ENCODE assay signal across 9 mouse cellular contexts in the genomic region with DNA sequence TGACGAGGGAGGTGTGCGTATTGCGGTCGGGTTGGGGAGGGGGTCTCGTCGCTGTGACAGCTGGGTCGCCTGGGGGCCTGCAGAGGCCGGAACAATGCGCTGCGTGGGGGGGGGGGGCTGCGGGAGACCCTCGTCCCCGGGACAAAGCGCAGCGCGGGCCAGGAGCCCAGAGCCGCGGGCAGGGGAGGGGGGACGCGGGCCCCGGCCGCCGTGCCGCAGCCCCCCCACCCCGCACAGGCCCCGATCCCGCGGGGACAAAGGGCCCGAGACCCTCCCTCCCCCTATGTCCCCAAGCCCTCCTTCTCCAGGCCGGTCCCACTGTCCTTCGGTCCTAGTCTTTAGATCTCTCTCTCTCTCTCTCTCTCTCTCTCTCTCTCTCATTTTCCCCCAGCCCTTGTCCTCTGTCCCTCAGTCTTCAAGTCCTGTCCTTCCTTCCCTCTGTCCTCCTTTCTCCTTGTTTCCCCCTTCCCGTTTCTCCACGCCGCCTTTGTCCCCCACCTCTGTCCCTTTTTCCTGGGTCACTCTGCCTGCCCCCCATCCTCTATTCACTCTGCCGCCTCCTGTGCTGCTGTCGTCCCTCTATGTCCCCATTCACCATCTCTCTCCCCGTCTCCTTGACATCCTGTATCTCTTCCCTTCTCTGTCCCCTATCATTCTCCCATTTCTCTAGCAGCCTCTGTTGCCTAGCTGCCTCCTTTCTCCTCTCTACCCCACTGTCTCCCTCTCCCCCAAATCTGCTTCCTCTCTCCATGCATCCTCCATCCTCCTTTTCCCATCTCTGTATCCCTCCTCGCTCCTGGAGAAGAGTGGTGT. TPM values are rescaled to one million over a fixed set of nuclear protein-coding genes. Genes with fewer than 3 reads are reported as not detected.
A peak's percentile ranks its signal among the peaks of the same experiment; 100 is the strongest.
DNase-seq lines count a peak whose midpoint lies in the region; ATAC-seq and TF ChIP-seq lines count a peak whose summit lies in the region.
"Had no signal": no experiment of that assay in that cellular context is flagged by ENCODE, and none has a peak within 500 bp of the region (broad histone marks: within the 10 kb centered on the region; RNA-seq: fewer than 3 reads in every experiment).

No protein-coding gene starts in this region.

- H3K4me2 ChIP-seq in heart, embryonic 13.5 days: peak overlapping the region; percentile 86
- H3K4me2 ChIP-seq in midbrain, embryonic 11.5 days: peak overlapping the region; percentile 95

- ATAC-seq in heart, embryonic 13.5 days (ENCODE audit: extremely low read depth, insufficient number of reproducible peaks, low FRiP score, low TSS enrichment): peak; percentile 21
- ATAC-seq in G1E (ENCODE audit: extremely low read depth, insufficient number of reproducible peaks, low FRiP score, poor library complexity, severe bottlenecking): no peak
- ATAC-seq in midbrain, embryonic 11.5 days (ENCODE audit: low FRiP score): peak; percentile 54; the same call in 1 of the 2 replicates

- H3K27me3 ChIP-seq in heart, embryonic 13.5 days (replicated peaks): peaks cover 82% of the 10 kb centered on the region
- peaks cover 75% of the 10 kb centered on the region for H3K27me3 ChIP-seq in G1E (ENCODE audit: insufficient read depth, low read length)
- peaks cover 54% of the 10 kb centered on the region for H3K27me3 ChIP-seq in hindbrain, embryonic 10.5 days (ENCODE audit: insufficient read depth, poor library complexity, severe bottlenecking)
- peaks cover 7% of the 10 kb centered on the region for H3K27me3 ChIP-seq in midbrain, embryonic 11.5 days (ENCODE audit: control insufficient read depth, insufficient read depth, low read length)

- DNase-seq in heart, postnatal 14 days: no peak
- no peak for DNase-seq in G1E (ENCODE audit: low spot score)
- DNase-seq in hindbrain, embryonic 10.5 days (ENCODE audit: low spot score): peak; percentile 22
- DNase-seq in midbrain, embryonic 11.5 days (ENCODE audit: low spot score, missing footprints): peak; percentile 90
- DNase-seq in frontal cortex, postnatal 14 days (ENCODE audit: low spot score in 2 of 2): no peak
- no peak for DNase-seq in layer of hippocampus, adult 9-11 months
- DNase-seq in adrenal gland, postnatal 25 days: no peak

- peaks cover 15% of the 10 kb centered on the region for H3K4me1 ChIP-seq in heart, embryonic 13.5 days
- H3K4me1 ChIP-seq in G1E (ENCODE audit: insufficient read depth, low read depth, low read length): peaks cover 6% of the 10 kb centered on the region
- H3K4me1 ChIP-seq in hindbrain, embryonic 10.5 days (replicated peaks): peaks cover 70% of the 10 kb centered on the region
- peaks cover 29% of the 10 kb centered on the region for H3K4me1 ChIP-seq in midbrain, embryonic 11.5 days (ENCODE audit: control insufficient read depth, insufficient read depth, low read length)

- H3K9me3 ChIP-seq in heart, embryonic 13.5 days: no peaks in the 10 kb centered on the region
- 0 out of 2 replicates have a peak, but pooled peaks cover 6% of the 10 kb centered on the region for H3K9me3 ChIP-seq in G1E (replicated peaks)
- 0 out of 2 replicates have a peak, but pooled peaks cover 2% of the 10 kb centered on the region for H3K9me3 ChIP-seq in hindbrain, embryonic 10.5 days
- no peaks in the 10 kb centered on the region for H3K9me3 ChIP-seq in midbrain, embryonic 11.5 days (ENCODE audit: control insufficient read depth, low read length)

- intact Hi-C loops in heart, postnatal 14 days (cut with DNase I): loop anchor here (5.0 kb wide), 1 partner anchor 40 kb away; no protein-coding TSS in a partner anchor

- H3K4me3 ChIP-seq in heart, embryonic 13.5 days: peak overlapping the region; percentile 65
- H3K4me3 ChIP-seq in G1E (ENCODE audit: low read depth, low read length): peak overlapping the region; percentile 68; the same call in 1 of the 2 replicates
- peak overlapping the region; percentile 80 for H3K4me3 ChIP-seq in hindbrain, embryonic 10.5 days
- peak overlapping the region; percentile 84 for H3K4me3 ChIP-seq in midbrain, embryonic 11.5 days (ENCODE audit: low read depth, low read length)

- no peak for TF ChIP-seq CTCF in G1E (IDR thresholded peaks at IDR 0.05; ENCODE audit: low read depth, low read length)

- no peak overlapping the region for H3K27ac ChIP-seq in heart, embryonic 13.5 days (replicated peaks)
- peak overlapping the region; percentile 94 for H3K27ac ChIP-seq in hindbrain, embryonic 10.5 days
- no peak overlapping the region; the same call in 1 of the 2 replicates for H3K27ac ChIP-seq in midbrain, embryonic 11.5 days (ENCODE audit: low read depth, low read length)

- peak overlapping the region; percentile 82 for H3K9ac ChIP-seq in heart, embryonic 13.5 days
- H3K9ac ChIP-seq in midbrain, embryonic 11.5 days (ENCODE audit: low read length): peak overlapping the region; percentile 90

- 5% methylated on average over 14 of the region's 38 CpGs for WGBS in heart, embryonic 13.5 days
- WGBS in hindbrain, embryonic 10.5 days: 3% methylated on average over 15 of the region's 38 CpGs
- WGBS in midbrain, embryonic 11.5 days: 2% methylated on average over 23 of the region's 38 CpGs

- no peaks in the 10 kb centered on the region for H3K36me3 ChIP-seq in heart, embryonic 13.5 days
- H3K36me3 ChIP-seq in G1E (replicated peaks): no peaks in the 10 kb centered on the region
- no peaks in the 10 kb centered on the region for H3K36me3 ChIP-seq in hindbrain, embryonic 10.5 days
- H3K36me3 ChIP-seq in midbrain, embryonic 11.5 days (ENCODE audit: control insufficient read depth, insufficient read depth, low read length): no peaks in the 10 kb centered on the region

RNA-seq across cellular contexts. Expression of gene Cadm4, which starts 0.6 kb away (rescaled TPM):
- 0.60 and 0.80 TPM in 2 replicates for polyA plus RNA-seq in heart, embryonic 13.5 days (2015; fragmentation: Nextera tagmentation; extraction: Ambion mirVana)
- total RNA-seq in heart, postnatal 14 days (2021): 10 to 100 TPM; 14.3 to 14.7 TPM
- total RNA-seq in G1E (2014; fragmentation: Nextera tagmentation) (not detected in 2 replicates), G1E (2017) (0.06 TPM in 1 of 2 replicates, not detected in the other)
- polyA plus RNA-seq in G1E (2012): 0.02 and 0.16 TPM in 2 replicates
- polyA plus RNA-seq in hindbrain, embryonic 10.5 days (2016; fragmentation: Nextera tagmentation; extraction: Ambion mirVana): 12.1 and 38.6 TPM in 2 replicates
- polyA plus RNA-seq in midbrain, embryonic 11.5 days (2014; fragmentation: Nextera tagmentation; extraction: Ambion mirVana): 6.6 and 6.7 TPM in 2 replicates
- 2.4 and 3.8 TPM in 2 replicates for total RNA-seq in adrenal gland, postnatal 25 days (2021)

RNA-seq across cellular contexts. Expression of gene Plaur, which starts 20.1 kb away (rescaled TPM):
- 8.3 and 9.8 TPM in 2 replicates for polyA plus RNA-seq in heart, embryonic 13.5 days (2015; fragmentation: Nextera tagmentation; extraction: Ambion mirVana)
- total RNA-seq in heart, postnatal 14 days (2021): 1 to 10 TPM; 3.5 to 4.0 TPM
- total RNA-seq in G1E (2014; fragmentation: Nextera tagmentation): not detected in 2 replicates
- 0.11 and 0.17 TPM in 2 replicates for total RNA-seq in G1E (2017)
- polyA plus RNA-seq in G1E (2012): 0.11 and 0.17 TPM in 2 replicates
- 0.77 and 1.9 TPM in 2 replicates for polyA plus RNA-seq in hindbrain, embryonic 10.5 days (2016; fragmentation: Nextera tagmentation; extraction: Ambion mirVana)
- polyA plus RNA-seq in midbrain, embryonic 11.5 days (2014; fragmentation: Nextera tagmentation; extraction: Ambion mirVana): 0.86 and 1.4 TPM in 2 replicates
- total RNA-seq in adrenal gland, postnatal 25 days (2021): 5.6 and 7.8 TPM in 2 replicates

RNA-seq across cellular contexts. Expression of gene Zfp428, which starts 24.4 kb away (rescaled TPM):
- polyA plus RNA-seq in heart, embryonic 13.5 days (2015; fragmentation: Nextera tagmentation; extraction: Ambion mirVana): 32.9 and 36.7 TPM in 2 replicates
- total RNA-seq in heart, postnatal 14 days (2021): 10 to 100 TPM; 13.8 to 14.7 TPM
- 1.7 and 2.6 TPM in 2 replicates for total RNA-seq in G1E (2014; fragmentation: Nextera tagmentation)
- total RNA-seq in G1E (2017): 3.8 and 4.4 TPM in 2 replicates
- polyA plus RNA-seq in G1E (2012): 39.9 and 53.3 TPM in 2 replicates
- 109 and 150 TPM in 2 replicates for polyA plus RNA-seq in hindbrain, embryonic 10.5 days (2016; fragmentation: Nextera tagmentation; extraction: Ambion mirVana)
- 83.8 and 83.9 TPM in 2 replicates for polyA plus RNA-seq in midbrain, embryonic 11.5 days (2014; fragmentation: Nextera tagmentation; extraction: Ambion mirVana)
- 6.2 and 7.0 TPM in 2 replicates for total RNA-seq in adrenal gland, postnatal 25 days (2021)

RNA-seq across cellular contexts. Expression of gene AC161166.1, which starts 29.8 kb away (rescaled TPM):
- 0.17 and 0.18 TPM in 2 replicates for polyA plus RNA-seq in heart, embryonic 13.5 days (2015; fragmentation: Nextera tagmentation; extraction: Ambion mirVana)
- not detected for total RNA-seq in heart, postnatal 14 days (2021)
- total RNA-seq in G1E (2014; fragmentation: Nextera tagmentation): not detected in 2 replicates
- total RNA-seq in G1E (2017): 0.22 TPM in 1 of 2 replicates, not detected in the other
- polyA plus RNA-seq in G1E (2012): not detected in 2 replicates
- polyA plus RNA-seq in hindbrain, embryonic 10.5 days (2016; fragmentation: Nextera tagmentation; extraction: Ambion mirVana): 1.1 TPM in 2 replicates
- 0.55 and 0.59 TPM in 2 replicates for polyA plus RNA-seq in midbrain, embryonic 11.5 days (2014; fragmentation: Nextera tagmentation; extraction: Ambion mirVana)
- not detected in 2 replicates for total RNA-seq in adrenal gland, postnatal 25 days (2021)
- total RNA-seq: MEL had no signal

RNA-seq across cellular contexts. Expression of gene Irgc1, which starts 30.3 kb away (rescaled TPM):
- not detected in 2 replicates for polyA plus RNA-seq in heart, embryonic 13.5 days (2015; fragmentation: Nextera tagmentation; extraction: Ambion mirVana)
- not detected for total RNA-seq in heart, postnatal 14 days (2021)
- 2.0 TPM in 1 of 2 replicates, not detected in the other for total RNA-seq in G1E (2014; fragmentation: Nextera tagmentation)
- total RNA-seq in G1E (2017): 0.33 TPM in 1 of 2 replicates, not detected in the other
- 0.06 and 0.09 TPM in 2 replicates for polyA plus RNA-seq in G1E (2012)
- polyA plus RNA-seq in hindbrain, embryonic 10.5 days (2016; fragmentation: Nextera tagmentation; extraction: Ambion mirVana): not detected in 2 replicates
- polyA plus RNA-seq in midbrain, embryonic 11.5 days (2014; fragmentation: Nextera tagmentation; extraction: Ambion mirVana): not detected in 2 replicates
- not detected in 2 replicates for total RNA-seq in adrenal gland, postnatal 25 days (2021)
- total RNA-seq: MEL had no signal

Comparison
In these comparisons a context has a peak if more than half of its experiments do, and no peak if none do; other contexts are left out.
1. DNase-seq: peak in hindbrain, embryonic 10.5 days (single experiment) and midbrain, embryonic 11.5 days (single experiment); none in heart, postnatal 14 days (0 of 2), G1E (single experiment), frontal cortex, postnatal 14 days (0 of 2), layer of hippocampus, adult 9-11 months (single experiment) and adrenal gland, postnatal 25 days (single experiment).
2. Peak in every context shown above with its lines, with median percentiles within 50 percentile points of each other: H3K4me3 ChIP-seq.